Mouse (Mus musculus) 3T3-L1 (cell line): ENCODE measurements around the gene Serpinh1.

Experiments used
- DNase-seq: peaks from one replicate; pipeline ENCODE4 v3.0.0-alpha.2; 2015; ENCODE audit warnings: low read depth, low spot score

Serpinh1 gene

GRCm38 (mm10) chr7:99374325-99374724, 21.3 kb upstream of the Serpinh1 start:
- peak; percentile 39 for DNase-seq

GRCm38 (mm10) chr7:99366716-99367115, 13.7 kb upstream of the Serpinh1 start:
- DNase-seq: no peak

- DNase-seq: peak; percentile 85
Observed at GRCm38 (mm10) chr7:99365069-99365468, 12.0 kb upstream of the Serpinh1 start.

GRCm38 (mm10) chr7:99362137-99362536, 9.1 kb upstream of the Serpinh1 start:
- DNase-seq: no peak

- DNase-seq: peak; percentile 39
Observed at GRCm38 (mm10) chr7:99360803-99361414, 7.9 kb upstream of the Serpinh1 start.

- peak; percentile 98 for DNase-seq
Observed at GRCm38 (mm10) chr7:99360021-99360802, 7.2 kb upstream of the Serpinh1 start.

- no peak for DNase-seq
Observed at GRCm38 (mm10) chr7:99358371-99358770, 5.3 kb upstream of the Serpinh1 start.

GRCm38 (mm10) chr7:99357201-99357600, 4.2 kb upstream of the Serpinh1 start:
- no peak for DNase-seq

- peak; percentile 88 for DNase-seq
Observed at GRCm38 (mm10) chr7:99356244-99356930, 3.3 kb upstream of the Serpinh1 start.

- peak; percentile 92 for DNase-seq
Observed at GRCm38 (mm10) chr7:99355731-99356131, 2.7 kb upstream of the Serpinh1 start.

GRCm38 (mm10) chr7:99351802-99352517, 1.1 kb downstream of the Serpinh1 start:
- DNase-seq: peak; percentile 63

- DNase-seq: peak; percentile 79
Observed at GRCm38 (mm10) chr7:99351104-99351801, 1.8 kb downstream of the Serpinh1 start.

GRCm38 (mm10) chr7:99349782-99350720, 3.0 kb downstream of the Serpinh1 start:
- peak; percentile 67 for DNase-seq

GRCm38 (mm10) chr7:99348883-99349282, 4.2 kb downstream of the Serpinh1 start:
- DNase-seq: no peak

- no peak for DNase-seq
Observed at GRCm38 (mm10) chr7:99347268-99347667, 5.8 kb downstream of the Serpinh1 start.

- no peak for DNase-seq
Observed at GRCm38 (mm10) chr7:99343577-99343976, 9.5 kb downstream of the Serpinh1 start.

GRCm38 (mm10) chr7:99340736-99341135, 12.3 kb downstream of the Serpinh1 start:
- DNase-seq: no peak

GRCm38 (mm10) chr7:99332774-99333480, 20.1 kb downstream of the Serpinh1 start:
- DNase-seq: peak; percentile 79

GRCm38 (mm10) chr7:99330012-99330411, 23.0 kb downstream of the Serpinh1 start:
- DNase-seq: no peak
